Mouse (Mus musculus): ENCODE measurements around the gene Dnal1.
A peak's percentile ranks its signal among the peaks of the same experiment; 100 is the strongest.

Dnal1 gene

DNA sequence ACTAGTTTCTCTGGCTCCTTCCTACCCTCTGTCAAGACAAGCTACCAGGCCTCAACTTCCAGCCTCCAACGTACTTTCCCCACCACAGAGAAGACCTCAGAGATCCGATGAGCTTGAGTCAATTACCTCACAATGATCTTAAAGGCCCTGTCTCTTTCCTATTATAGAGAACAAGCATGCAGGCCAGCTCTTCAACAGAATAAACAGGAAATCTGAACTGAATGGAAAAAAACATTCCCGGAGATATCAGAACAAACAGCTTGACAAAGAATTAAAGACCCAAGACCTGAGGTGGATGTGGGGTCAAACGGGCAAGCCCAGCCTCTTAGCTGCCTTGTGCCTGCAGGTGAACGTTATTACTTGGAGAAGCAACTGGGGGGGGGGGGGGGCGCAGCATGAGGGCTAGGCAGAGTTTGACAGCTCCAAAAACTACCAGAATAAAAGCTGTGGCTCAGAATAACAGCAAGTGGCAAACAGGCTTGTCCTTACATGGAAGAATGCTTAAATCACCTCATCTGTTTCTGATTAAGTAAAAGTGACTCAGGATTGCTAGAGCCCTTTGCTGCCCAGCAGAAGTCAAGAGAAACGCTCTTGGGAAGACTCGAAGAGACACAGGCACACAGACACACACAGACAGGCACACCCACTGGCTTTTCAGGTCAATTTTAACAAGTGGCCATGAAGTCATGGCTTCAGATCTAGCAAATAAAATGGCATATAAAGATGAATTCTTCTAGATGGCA lies 51.6 kb downstream of the Dnal1 start:
- DNase-seq, result no peak

DNA sequence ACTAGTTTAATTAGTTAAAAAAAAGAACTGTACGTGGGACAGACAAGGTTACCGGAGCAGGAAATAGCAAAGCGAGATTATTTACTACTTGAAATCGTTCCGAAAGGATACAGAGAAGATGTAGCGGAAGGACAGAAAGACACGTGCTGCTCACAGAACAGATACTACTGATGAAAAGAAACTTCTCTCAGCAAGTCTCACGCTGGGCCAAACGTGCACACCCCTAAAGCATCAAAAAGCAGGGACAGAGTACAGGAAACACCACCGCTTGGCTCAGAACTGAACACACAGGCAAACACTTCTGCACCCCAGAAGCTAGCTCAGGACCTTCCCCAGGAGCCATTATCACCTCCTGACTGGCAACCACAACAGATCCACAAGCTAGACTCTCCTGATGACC lies 56.4 kb downstream of the Dnal1 start:
- no peak for DNase-seq

DNA sequence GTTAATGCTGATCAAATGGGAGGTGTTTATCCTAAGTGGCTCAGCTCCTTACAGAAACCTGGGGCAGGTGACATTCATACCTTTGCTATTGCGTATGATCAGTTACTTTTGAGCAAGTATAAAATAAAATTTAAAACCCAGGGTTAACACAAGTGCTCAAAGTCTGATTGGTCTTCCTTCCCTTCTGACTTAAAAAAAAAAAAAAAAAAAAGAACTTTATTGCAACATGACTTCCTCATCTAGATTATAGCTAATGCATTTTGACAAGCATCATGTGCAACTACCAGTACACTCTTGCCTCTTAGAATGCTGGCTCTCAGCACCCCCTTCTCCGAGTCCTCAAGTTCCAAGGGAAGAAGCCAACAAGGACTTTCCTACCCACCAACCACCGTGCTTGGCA lies 58.0 kb downstream of the Dnal1 start:
- DNase-seq, result no peak

- peak; percentile 57 to 74 for DNase-seq
These were observed 58.7 kb downstream of the Dnal1 start for GRCm38 (mm10) chr12:84172862-84173261.

GRCm38 (mm10) chr12:84173309-84173915 lies 59.2 kb downstream of the Dnal1 start:
- no peak for DNase-seq

GRCm38 (mm10) chr12:84174190-84174811 lies 60.1 kb downstream of the Dnal1 start:
- peak; percentile 72 to 82 for DNase-seq

DNA sequence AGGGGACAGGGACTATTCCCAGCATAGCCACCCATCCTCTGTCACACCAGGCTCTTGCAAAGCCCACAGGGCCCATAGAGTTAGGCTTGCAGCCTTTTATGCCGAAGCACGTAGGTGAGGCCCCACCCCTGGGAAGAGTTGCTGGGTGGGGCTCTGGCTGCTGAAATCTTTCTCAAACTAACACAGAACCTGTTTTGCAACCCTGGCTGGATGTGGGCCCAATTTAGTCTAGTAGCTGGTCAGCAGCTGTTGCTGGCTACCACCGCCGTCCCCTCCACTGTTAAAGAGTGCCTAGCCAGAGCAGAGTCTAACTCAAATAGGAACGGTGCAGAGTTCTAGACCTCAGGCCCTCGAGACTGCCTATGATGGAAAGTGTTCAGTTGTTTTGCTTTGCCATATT lies 60.7 kb downstream of the Dnal1 start:
- DNase-seq, result peak in 1 of 2 experiments; percentile 52

GRCm38 (mm10) chr12:84175659-84176061 lies 61.5 kb downstream of the Dnal1 start:
- peak; percentile 86 to 88 for DNase-seq

DNA sequence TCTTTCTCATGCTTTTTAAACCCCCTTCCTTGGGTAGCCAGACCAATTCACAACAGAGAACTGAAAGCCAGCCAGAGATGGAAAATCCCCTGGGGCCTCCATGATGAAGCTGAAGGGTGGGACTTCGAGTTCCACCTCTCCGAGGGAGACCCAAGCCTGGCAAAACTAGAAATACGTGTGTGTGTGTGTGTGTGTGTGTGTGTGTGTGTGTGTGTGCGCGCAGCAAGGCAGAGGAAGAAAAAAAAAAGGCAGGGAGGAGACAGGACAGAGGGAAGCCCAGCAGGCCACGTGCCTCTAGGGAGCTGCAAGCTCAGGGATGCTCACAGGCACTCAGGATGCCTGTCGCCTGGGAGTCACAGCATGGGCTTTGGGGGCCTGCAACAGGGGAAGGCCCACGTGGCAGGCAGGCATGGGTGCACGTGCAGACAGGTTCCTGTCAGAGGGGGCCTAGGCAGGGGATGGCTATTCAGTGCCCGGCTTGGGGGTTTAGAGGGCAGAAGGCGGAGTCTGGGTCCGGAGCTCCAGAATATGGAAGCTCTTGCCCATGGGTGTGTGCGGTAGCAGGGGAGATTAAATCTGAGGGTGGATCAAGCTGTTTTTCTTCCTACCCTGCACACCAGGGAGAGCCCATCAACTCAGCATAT lies 62.1 kb downstream of the Dnal1 start:
- peak; percentile 62 to 69 for DNase-seq

DNA sequence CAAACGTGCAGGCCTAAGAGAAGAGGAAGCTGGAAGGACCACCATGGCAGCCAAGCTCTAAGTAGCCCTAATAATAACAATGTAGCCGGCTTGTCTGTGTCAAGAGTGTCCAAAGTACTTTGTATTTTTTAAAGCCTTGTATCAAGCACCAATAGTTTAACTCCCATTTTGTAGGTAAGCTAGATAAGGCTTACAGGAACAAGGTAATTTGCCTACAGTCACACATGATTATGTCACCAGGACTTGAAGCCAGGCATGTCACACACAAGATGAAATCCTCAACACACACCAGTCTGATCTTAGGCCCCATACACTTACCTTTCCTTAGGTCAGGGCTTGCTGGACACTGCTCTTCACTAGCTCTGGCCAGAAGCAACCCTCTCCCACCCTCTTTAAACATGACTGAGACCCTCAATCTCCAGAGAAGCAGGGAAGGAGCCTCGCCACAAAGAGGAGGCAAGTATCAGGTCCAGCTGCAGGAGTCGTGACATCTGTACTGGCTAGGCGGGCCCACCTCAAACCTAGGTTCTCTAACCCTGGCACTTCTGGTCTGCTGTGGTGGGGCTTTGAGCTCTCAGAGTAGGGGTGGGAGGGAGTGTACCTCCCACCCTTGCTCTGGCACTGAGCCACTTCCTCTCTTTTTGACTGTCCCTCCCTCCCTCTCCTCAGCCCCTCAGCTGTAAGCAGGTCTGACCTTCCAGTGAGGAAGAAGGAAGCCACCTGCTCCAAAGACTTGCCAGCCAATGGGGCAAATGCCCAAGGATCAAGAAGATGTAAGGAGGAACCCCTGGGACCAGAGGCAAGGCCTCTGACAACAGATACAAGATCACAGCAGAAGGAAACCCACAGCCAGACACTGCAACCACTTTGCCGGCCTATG lies 63.0 kb downstream of the Dnal1 start:
- peak; percentile 54 to 57 for DNase-seq

GRCm38 (mm10) chr12:84178052-84178451 lies 63.9 kb downstream of the Dnal1 start:
- no peak for DNase-seq

GRCm38 (mm10) chr12:84178652-84179445 lies 64.7 kb downstream of the Dnal1 start:
- no peak for DNase-seq

DNA sequence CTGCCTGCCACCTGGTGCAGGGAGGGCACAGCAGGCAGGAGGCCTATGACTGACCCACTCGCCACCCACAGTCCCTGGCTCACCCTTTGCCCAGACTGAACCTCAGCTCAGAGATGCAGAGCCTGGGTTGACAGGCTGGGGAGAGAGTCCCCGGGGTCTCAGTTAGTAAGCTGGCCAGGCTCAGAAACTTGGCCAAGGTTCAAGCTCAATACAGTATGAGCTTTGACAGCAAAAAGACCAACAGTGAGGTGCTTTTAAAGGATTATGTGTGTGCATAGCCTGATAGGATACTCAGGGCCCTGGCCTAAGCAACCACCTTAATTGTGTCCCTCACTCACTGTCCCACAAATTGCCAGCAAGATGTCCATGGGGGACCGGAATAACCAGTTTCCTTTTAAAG lies 65.9 kb downstream of the Dnal1 start:
- no peak for DNase-seq

DNA sequence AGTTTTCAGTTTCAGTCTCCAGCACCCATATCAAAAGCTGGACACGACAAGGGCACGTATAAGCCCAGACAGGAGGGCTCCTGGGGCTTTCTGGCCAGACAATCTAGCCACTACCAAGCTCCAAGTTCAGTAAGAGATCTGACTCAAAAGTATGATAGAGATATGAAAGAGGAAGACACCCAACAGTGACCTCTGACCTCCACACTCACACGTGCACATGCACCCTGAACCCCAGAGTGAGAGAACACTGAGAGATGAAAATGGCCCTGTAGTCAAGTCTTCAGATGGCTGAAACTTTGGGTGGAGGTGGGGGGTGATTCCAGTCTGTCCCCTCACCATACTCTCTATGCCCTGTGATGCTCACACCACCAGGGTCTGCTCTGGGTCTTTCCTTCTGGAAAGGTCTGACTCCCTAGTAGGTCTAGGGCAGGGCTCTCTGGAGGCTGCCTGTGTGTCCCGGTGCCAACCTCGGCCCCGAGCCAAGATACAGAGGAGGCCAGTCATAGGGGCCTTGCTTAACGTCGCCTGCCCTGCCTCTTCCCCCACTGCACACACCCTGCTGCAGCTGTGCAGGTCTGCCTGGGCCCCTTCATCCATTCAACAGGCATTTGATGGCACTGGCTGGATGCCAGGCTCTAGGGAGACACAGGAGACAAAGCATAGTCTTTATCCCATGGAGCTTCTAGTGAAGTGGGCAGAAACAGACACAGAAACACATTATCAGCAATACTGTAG lies 66.7 kb downstream of the Dnal1 start:
- DNase-seq, result peak; percentile 70 to 73

DNA sequence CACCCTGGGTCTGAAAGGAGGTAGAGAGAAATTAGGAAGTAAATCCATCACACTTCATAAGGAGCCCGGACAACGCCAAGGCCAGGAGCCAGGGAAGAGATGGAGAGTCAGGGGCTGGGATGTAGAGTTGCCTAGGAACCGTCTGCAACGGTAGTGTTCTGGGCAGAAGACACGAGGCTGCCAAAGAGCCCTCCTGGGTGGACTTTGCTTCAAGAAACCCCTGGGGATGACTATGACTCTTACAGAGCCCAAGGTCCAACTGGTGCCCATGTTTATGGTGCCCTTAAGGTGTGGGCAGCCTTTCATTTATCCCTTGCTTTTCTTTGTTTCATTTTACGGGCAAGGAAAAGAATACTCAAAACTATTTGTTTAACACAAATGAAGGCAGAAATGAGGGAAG lies 67.8 kb downstream of the Dnal1 start:
- DNase-seq, result no peak

DNA sequence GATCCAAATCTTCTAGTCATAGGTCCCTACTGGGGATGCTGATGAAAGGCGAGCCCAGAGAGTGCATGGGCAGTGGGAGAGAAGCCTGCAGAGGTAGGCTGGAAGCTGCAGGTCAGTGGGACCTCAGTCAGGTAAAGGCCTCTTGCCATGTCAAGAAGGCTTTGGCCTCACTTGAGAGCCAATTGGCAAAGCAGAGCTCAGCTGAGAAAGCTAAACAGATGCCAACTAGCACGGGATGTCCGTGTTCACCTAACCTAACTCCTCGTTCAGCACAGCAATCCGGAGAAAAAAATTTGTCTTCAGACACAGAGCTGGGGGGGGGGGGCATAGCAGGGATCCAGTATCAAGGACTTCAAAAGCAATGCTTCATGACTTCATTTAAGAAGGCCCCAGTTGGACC lies 70.8 kb downstream of the Dnal1 start:
- peak in 1 of 2 experiments; percentile 18 for DNase-seq

DNA sequence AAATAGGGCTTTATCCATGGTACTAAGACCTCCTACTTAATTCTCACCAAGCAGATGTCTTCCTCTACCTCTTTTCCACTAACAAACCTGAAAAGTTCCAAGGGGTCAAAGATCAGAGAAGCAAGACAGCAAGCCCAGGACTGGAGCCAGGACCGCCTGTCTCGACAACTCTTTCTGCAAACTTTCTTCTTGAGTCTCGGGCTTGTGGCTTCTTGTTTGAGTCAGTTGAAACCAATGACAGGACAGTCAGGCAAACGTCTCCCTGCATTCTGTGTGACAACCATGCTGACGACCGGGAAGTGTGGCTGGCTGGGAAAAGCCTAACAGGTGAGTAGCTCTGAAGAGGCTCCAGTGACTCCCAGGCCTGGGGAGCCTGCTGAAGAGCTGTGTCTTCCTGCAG lies 71.4 kb downstream of the Dnal1 start:
- DNase-seq, result peak in 1 of 2 experiments; percentile 6

- peak in 1 of 2 experiments; percentile 26 for DNase-seq
These were observed 72.4 kb downstream of the Dnal1 start for GRCm38 (mm10) chr12:84186536-84186935.

DNA sequence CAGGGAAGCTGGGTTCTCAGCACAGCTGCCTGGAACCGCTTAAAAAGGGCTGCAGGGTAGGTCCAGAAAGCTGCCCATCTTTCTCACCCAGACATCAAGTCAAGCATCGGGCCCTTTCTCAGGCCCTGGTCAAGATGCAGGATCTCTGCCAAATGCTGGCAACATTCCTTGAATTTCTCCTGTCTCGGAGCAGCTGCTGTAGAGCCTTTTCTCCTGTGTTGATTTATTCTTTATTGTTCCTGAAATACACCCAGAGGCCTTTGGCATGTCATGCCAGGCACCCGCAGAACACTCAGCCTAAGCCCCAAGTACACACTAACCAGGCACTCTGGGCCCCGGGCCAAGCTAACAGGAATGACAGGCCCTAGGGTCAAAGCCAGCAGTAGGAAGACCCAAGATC lies 72.8 kb downstream of the Dnal1 start:
- peak; percentile 71 to 78 for DNase-seq

GRCm38 (mm10) chr12:84187752-84188601 lies 73.8 kb downstream of the Dnal1 start:
- DNase-seq, result peak; percentile 53 to 57
